Comparison of ENCODE assay signal across 18 mouse cellular contexts in genomic region chr19:15830385-15830784, GRCm38 (mm10).
DNase-seq lines count a peak whose midpoint lies in the region; ATAC-seq and TF ChIP-seq lines count a peak whose summit lies in the region.
"Had no signal": no experiment of that assay in that cellular context is flagged by ENCODE, and none has a peak within 500 bp of the region (broad histone marks: within the 10 kb centered on the region; RNA-seq: fewer than 3 reads in every experiment).

No protein-coding gene starts in this region.

- H3K4me1 ChIP-seq in heart, postnatal 0 days (ENCODE audit: control insufficient read depth, insufficient read depth), result no peaks in the 10 kb centered on the region
- H3K4me1 ChIP-seq in lung, embryonic 15.5 days, result peaks cover 12% of the 10 kb centered on the region; the same call in 1 of the 2 replicates
- H3K4me1 ChIP-seq: embryonic facial prominence, embryonic 13.5 days; forebrain, embryonic 15.5 days; heart, embryonic 12.5 days; liver, embryonic 12.5 days had no signal

- H3K27ac ChIP-seq in heart, postnatal 0 days (ENCODE audit: low read depth), result no peak overlapping the region
- no peak overlapping the region for H3K27ac ChIP-seq in lung, embryonic 15.5 days
- H3K27ac ChIP-seq: embryonic facial prominence, embryonic 13.5 days; forebrain, embryonic 15.5 days; limb, embryonic 12.5 days; liver, embryonic 12.5 days had no signal

- H3K4me2 ChIP-seq in heart, postnatal 0 days (ENCODE audit: low read depth, low read length), result no peak overlapping the region
- H3K4me2 ChIP-seq in lung, embryonic 15.5 days, result no peak overlapping the region
- H3K4me2 ChIP-seq: embryonic facial prominence, embryonic 13.5 days; forebrain, embryonic 15.5 days; heart, embryonic 12.5 days; limb, embryonic 12.5 days; liver, embryonic 12.5 days had no signal

- H3K9ac ChIP-seq in heart, postnatal 0 days (replicated peaks; ENCODE audit: low read depth, low read length), result no peak overlapping the region
- H3K9ac ChIP-seq in lung, embryonic 15.5 days, result no peak overlapping the region
- H3K9ac ChIP-seq: embryonic facial prominence, embryonic 13.5 days; forebrain, embryonic 15.5 days; heart, embryonic 12.5 days; limb, embryonic 12.5 days; liver, embryonic 12.5 days had no signal

- H3K4me3 ChIP-seq in heart, postnatal 0 days (ENCODE audit: low read depth, low read length), result no peak overlapping the region
- no peak overlapping the region for H3K4me3 ChIP-seq in lung, embryonic 15.5 days
- H3K4me3 ChIP-seq: embryonic facial prominence, embryonic 13.5 days; forebrain, embryonic 15.5 days; heart, embryonic 12.5 days; limb, embryonic 12.5 days; liver, embryonic 12.5 days had no signal

- DNase-seq in heart, postnatal 0 days (ENCODE audit: low spot score), result no peak
- no peak for DNase-seq in heart, adult 8-10 months (ENCODE audit: low spot score)
- no peak for DNase-seq in lung, postnatal 14 days
- peak; percentile 19 to 41 for DNase-seq in B cell, adult 2 months
- DNase-seq in right cerebral cortex, postnatal 10 days (ENCODE audit: low spot score in 2 of 2), result no peak
- DNase-seq: cerebellum, adult 8-10 months; gastrocnemius, postnatal 25 days; kidney, adult 2 months; lung, postnatal 36 days; thymus, postnatal 4 days had no signal

- H3K9me3 ChIP-seq in heart, postnatal 0 days (replicated peaks; ENCODE audit: control insufficient read depth, low read length), result no peaks in the 10 kb centered on the region
- no peaks in the 10 kb centered on the region for H3K9me3 ChIP-seq in lung, embryonic 15.5 days
- H3K9me3 ChIP-seq: embryonic facial prominence, embryonic 13.5 days; forebrain, embryonic 15.5 days; heart, embryonic 12.5 days; limb, embryonic 12.5 days; liver, embryonic 12.5 days had no signal

- no peaks in the 10 kb centered on the region for H3K27me3 ChIP-seq in heart, postnatal 0 days (ENCODE audit: control insufficient read depth, insufficient read depth, low read length)
- no peaks in the 10 kb centered on the region for H3K27me3 ChIP-seq in lung, embryonic 15.5 days
- H3K27me3 ChIP-seq: embryonic facial prominence, embryonic 13.5 days; heart, embryonic 12.5 days; liver, embryonic 12.5 days had no signal

- no peak for TF ChIP-seq CTCF in heart, postnatal 0 days (IDR thresholded peaks at IDR 0.05; ENCODE audit: low read depth)

- H3K36me3 ChIP-seq in heart, postnatal 0 days (replicated peaks; ENCODE audit: control insufficient read depth, insufficient read depth, low read length), result no peaks in the 10 kb centered on the region
- H3K36me3 ChIP-seq in lung, embryonic 15.5 days, result no peaks in the 10 kb centered on the region
- H3K36me3 ChIP-seq: embryonic facial prominence, embryonic 13.5 days; forebrain, embryonic 15.5 days; heart, embryonic 12.5 days; limb, embryonic 12.5 days; liver, embryonic 12.5 days had no signal

- peak; percentile 33; the same call in 1 of the 2 replicates for ATAC-seq in heart, postnatal 0 days (ENCODE audit: insufficient read depth, low read depth)
- peak; percentile 64; the same call in 1 of the 2 replicates for ATAC-seq in lung, embryonic 15.5 days (ENCODE audit: borderline replicate concordance, extremely low read depth, low FRiP score, low TSS enrichment)
- ATAC-seq in megakaryocyte progenitor cell, adult 5-6 weeks (replicated peaks; ENCODE audit: poor library complexity), result 0 out of 2 replicates have a peak, but pooled peaks have one; percentile 34
- ATAC-seq: forebrain, embryonic 15.5 days; liver, embryonic 12.5 days; midbrain, embryonic 16.5 days had no signal

- peak; percentile 27; the same call in 1 of the 2 replicates for TF ChIP-seq EP300 in heart, postnatal 0 days (IDR thresholded peaks at IDR 0.05; ENCODE audit: low read depth)

Comparison
In these comparisons a context has a peak if more than half of its experiments do, and no peak if none do; other contexts are left out.
1. DNase-seq: peak in B cell, adult 2 months (2 of 2); none in heart, postnatal 0 days (single experiment), heart, adult 8-10 months (single experiment), lung, postnatal 14 days (single experiment) and right cerebral cortex, postnatal 10 days (0 of 2).
2. Peak in every context shown above with its lines, with median percentiles within 50 percentile points of each other: ATAC-seq.